Mouse (Mus musculus) embryonic facial prominence, embryonic 15.5 days (tissue): ENCODE results near the gene Rnpep. TPM values are rescaled to one million over a fixed set of nuclear protein-coding genes. Genes with fewer than 3 reads are reported as not detected.

Experiments
- ATAC-seq: fragments of 200-750 bp; cut with Nextera tagmentation; 2 replicates; pipeline ENCODE4 v1.8.0; 2017; ENCODE audit warnings: low read depth, moderate TSS enrichment; ENCODE audit not compliant: insufficient number of reproducible peaks, low FRiP score, low TSS enrichment
- H3K27ac ChIP-seq: fragments of 300-500 bp; sonication (generic); replicated peaks from 2 replicates; pipeline ENCODE4 v1.5.1; 2015; ENCODE audit warnings: mild to moderate bottlenecking, inconsistent platforms
- H3K27me3 ChIP-seq: fragments of 300-500 bp; sonication (generic); 2 replicates; pipeline ENCODE4 v1.6.1; 2015; ENCODE audit warnings: inconsistent platforms
- H3K36me3 ChIP-seq: fragments of 300-500 bp; sonication (generic); 2 replicates; pipeline ENCODE4 v1.6.1; 2015; ENCODE audit warnings: mild to moderate bottlenecking, inconsistent platforms
- H3K4me1 ChIP-seq: fragments of 300-500 bp; sonication (generic); 2 replicates; pipeline ENCODE4 v1.6.1; 2015; ENCODE audit warnings: inconsistent platforms
- H3K4me2 ChIP-seq: fragments of 300-500 bp; sonication (generic); replicated peaks from 2 replicates; pipeline ENCODE4 v1.6.1; 2015; ENCODE audit warnings: mild to moderate bottlenecking, inconsistent platforms
- H3K4me3 ChIP-seq: fragments of 300-500 bp; sonication (generic); replicated peaks from 2 replicates; pipeline ENCODE4 v1.5.1; 2015; ENCODE audit warnings: mild to moderate bottlenecking, inconsistent platforms
- H3K9ac ChIP-seq: fragments of 300-500 bp; sonication (generic); 2 replicates; pipeline ENCODE4 v1.6.1; 2015; ENCODE audit warnings: inconsistent platforms
- H3K9me3 ChIP-seq: fragments of 300-500 bp; sonication (generic); replicated peaks from 2 replicates; pipeline ENCODE4 v1.6.1; 2016; ENCODE audit warnings: inconsistent platforms
- WGBS: fragments of 180-500 bp; shearing (Covaris S2); methylation state at CpG from one replicate; pipeline ENCODE4 v1.1.7; 2015; 5-methylcytosine and 5-hydroxymethylcytosine counted together
- polyA plus RNA-seq: library from polyadenylated mRNA; unstranded; fragments of >200 nt; fragmentation: Nextera tagmentation; extraction: Ambion mirVana; gene quantifications from 2 replicates; pipeline ENCODE4 v1.2.1, GENCODE M21; 2015

Gene Rnpep
- polyA plus RNA-seq = 94.1 and 105 TPM in 2 replicates

GRCm38 (mm10) chr1:135283826-135284291 is at the start of gene Rnpep:
Gene Rnpep, minus strand, starts transcription at chr1:135284084.
- peak within 1 kb of the TSS; percentile 85 for H3K9ac ChIP-seq
- WGBS = under 1% methylated on average over 39 of the region's 39 CpGs
- peaks cover 22% of the 10 kb centered on the region for H3K4me1 ChIP-seq
- H3K4me3 ChIP-seq = peak within 1 kb of the TSS; percentile 90
- H3K36me3 ChIP-seq = peaks cover 5% of the 10 kb centered on the region
- peak within 1 kb of the TSS; percentile 79 for H3K4me2 ChIP-seq
- H3K27ac ChIP-seq = peak within 1 kb of the TSS; percentile 93
- no peaks in the 10 kb centered on the region for H3K27me3 ChIP-seq
- H3K9me3 ChIP-seq = no peaks in the 10 kb centered on the region
- ATAC-seq = peak; percentile 85

GRCm38 (mm10) chr1:135330578-135330977 is 46.7 kb upstream of the Rnpep start:
- WGBS = 58% methylated on average over 6 of the region's 6 CpGs
- no peaks in the 10 kb centered on the region for H3K36me3 ChIP-seq

GRCm38 (mm10) chr1:135328368-135328767 is 44.5 kb upstream of the Rnpep start:
- H3K36me3 ChIP-seq = no peaks in the 10 kb centered on the region
- 49% methylated on average over 5 of the region's 5 CpGs for WGBS
- no peak overlapping the region for H3K4me2 ChIP-seq
- no peak for ATAC-seq
- 0 out of 2 replicates have a peak, but pooled peaks cover 4% of the 10 kb centered on the region for H3K27me3 ChIP-seq
- H3K27ac ChIP-seq = no peak overlapping the region
- H3K9ac ChIP-seq = no peak overlapping the region
- H3K4me3 ChIP-seq = no peak overlapping the region
- H3K4me1 ChIP-seq = peaks cover 15% of the 10 kb centered on the region
- no peaks in the 10 kb centered on the region for H3K9me3 ChIP-seq

More at GRCm38 (mm10) chr1:135330578-135330977, 46.7 kb upstream of the Rnpep start:
- Histone ChIP-seq H3K4me2 (no peak overlapping the region), H3K9ac (no peak overlapping the region), H3K4me3 (no peak overlapping the region), H3K9me3 (no peaks in the 10 kb centered on the region), H3K27ac (no peak overlapping the region), H3K27me3 (no peaks in the 10 kb centered on the region), H3K4me1 (no peaks in the 10 kb centered on the region)
- no peak for ATAC-seq

GRCm38 (mm10) chr1:135325934-135326333 is 42.0 kb upstream of the Rnpep start:
- WGBS = 88% methylated on average over 2 of the region's 2 CpGs
- H3K4me3 ChIP-seq = no peak overlapping the region
- no peak overlapping the region for H3K9ac ChIP-seq
- H3K27me3 ChIP-seq = 0 out of 2 replicates have a peak, but pooled peaks cover 4% of the 10 kb centered on the region
- peaks cover 15% of the 10 kb centered on the region for H3K4me1 ChIP-seq
- no peak for ATAC-seq
- H3K4me2 ChIP-seq = no peak overlapping the region
- no peak overlapping the region for H3K27ac ChIP-seq
- no peaks in the 10 kb centered on the region for H3K36me3 ChIP-seq
- no peaks in the 10 kb centered on the region for H3K9me3 ChIP-seq

- Histone ChIP-seq H3K36me3 (no peaks in the 10 kb centered on the region), H3K4me1 (peaks cover 15% of the 10 kb centered on the region), H3K9ac (no peak within 1 kb of the TSS), H3K27ac (peak within 1 kb of the TSS; percentile 51; the same call in 1 of the 2 replicates), H3K27me3 (0 out of 2 replicates have a peak, but pooled peaks cover 4% of the 10 kb centered on the region), H3K9me3 (no peaks in the 10 kb centered on the region), H3K4me2 (peak within 1 kb of the TSS; percentile 41), H3K4me3 (peak within 1 kb of the TSS; percentile 14)
- peak; percentile 81 for ATAC-seq
- 15% methylated on average over 8 of the region's 8 CpGs for WGBS
Measured at GRCm38 (mm10) chr1:135324571-135324970, 40.7 kb upstream of the Rnpep start, which contains the start of gene Lmod1. Gene Lmod1, plus strand, starts transcription at chr1:135324807.

GRCm38 (mm10) chr1:135323367-135323901 is 39.5 kb upstream of the Rnpep start:
- H3K9ac ChIP-seq = no peak overlapping the region
- no peaks in the 10 kb centered on the region for H3K9me3 ChIP-seq
- no peak overlapping the region for H3K4me3 ChIP-seq
- 0 out of 2 replicates have a peak, but pooled peaks cover 4% of the 10 kb centered on the region for H3K27me3 ChIP-seq
- no peak overlapping the region for H3K4me2 ChIP-seq
- no peak overlapping the region for H3K27ac ChIP-seq
- 66% methylated on average over 7 of the region's 7 CpGs for WGBS
- no peaks in the 10 kb centered on the region for H3K36me3 ChIP-seq
- H3K4me1 ChIP-seq = peaks cover 15% of the 10 kb centered on the region
- ATAC-seq = no peak

- Histone ChIP-seq H3K9ac (peak within 1 kb of the TSS; percentile 89), H3K9me3 (no peaks in the 10 kb centered on the region), H3K36me3 (peaks cover 13% of the 10 kb centered on the region), H3K27me3 (no peaks in the 10 kb centered on the region), H3K4me3 (peak within 1 kb of the TSS; percentile 67), H3K4me1 (peaks cover 21% of the 10 kb centered on the region), H3K27ac (peak within 1 kb of the TSS; percentile 87), H3K4me2 (peak within 1 kb of the TSS; percentile 68)
- under 1% methylated on average over 51 of the region's 51 CpGs for WGBS
- peak; percentile 99 for ATAC-seq
Measured at GRCm38 (mm10) chr1:135313284-135314031, 29.6 kb upstream of the Rnpep start, which contains the start of gene Timm17a. Gene Timm17a, minus strand, starts transcription at chr1:135313778.

- Histone ChIP-seq H3K27me3 (no peaks in the 10 kb centered on the region), H3K9ac (no peak overlapping the region), H3K9me3 (no peaks in the 10 kb centered on the region), H3K27ac (no peak overlapping the region), H3K4me3 (peak overlapping the region; percentile 67), H3K36me3 (peaks cover 22% of the 10 kb centered on the region), H3K4me1 (peaks cover 21% of the 10 kb centered on the region), H3K4me2 (peak overlapping the region; percentile 68)
- ATAC-seq = no peak
- WGBS = 77% methylated on average over 4 of the region's 4 CpGs
Measured at GRCm38 (mm10) chr1:135312201-135312600, 28.3 kb upstream of the Rnpep start.

GRCm38 (mm10) chr1:135311356-135311755 is 27.5 kb upstream of the Rnpep start:
- Histone ChIP-seq H3K9ac (no peak overlapping the region), H3K9me3 (no peaks in the 10 kb centered on the region), H3K36me3 (peaks cover 28% of the 10 kb centered on the region), H3K27me3 (no peaks in the 10 kb centered on the region), H3K27ac (no peak overlapping the region), H3K4me3 (no peak overlapping the region), H3K4me2 (no peak overlapping the region), H3K4me1 (peaks cover 21% of the 10 kb centered on the region)
- no peak for ATAC-seq
- 65% methylated on average over 6 of the region's 6 CpGs for WGBS

- H3K4me3 ChIP-seq = no peak overlapping the region
- H3K4me2 ChIP-seq = no peak overlapping the region
- peaks cover 14% of the 10 kb centered on the region for H3K36me3 ChIP-seq
- H3K4me1 ChIP-seq = no peaks in the 10 kb centered on the region
- H3K27me3 ChIP-seq = no peaks in the 10 kb centered on the region
- H3K27ac ChIP-seq = no peak overlapping the region; the same call in 1 of the 2 replicates
- no peak for ATAC-seq
- WGBS = 62% methylated on average over 5 of the region's 5 CpGs
- no peak overlapping the region for H3K9ac ChIP-seq
- H3K9me3 ChIP-seq = no peaks in the 10 kb centered on the region
Measured at GRCm38 (mm10) chr1:135290908-135291307, 7.0 kb upstream of the Rnpep start.

- no peak overlapping the region for H3K4me3 ChIP-seq
- H3K27me3 ChIP-seq = no peaks in the 10 kb centered on the region
- H3K4me2 ChIP-seq = no peak overlapping the region
- WGBS = 50% methylated on average over 2 of the region's 2 CpGs
- no peak for ATAC-seq
- H3K4me1 ChIP-seq = peaks cover 15% of the 10 kb centered on the region
- no peak overlapping the region for H3K9ac ChIP-seq
- no peaks in the 10 kb centered on the region for H3K9me3 ChIP-seq
- no peaks in the 10 kb centered on the region for H3K36me3 ChIP-seq
- no peak overlapping the region for H3K27ac ChIP-seq
Measured at GRCm38 (mm10) chr1:135286311-135286710, 2.4 kb upstream of the Rnpep start.
